Mouse (Mus musculus) lung, embryonic 14.5 days (tissue): ENCODE measurements at regions not wholly inside any gene's neighbourhood (a gene's known extent, or its start where the extent isn't known, plus 50 kb on each side); places are given as distances from the start of the nearest gene placed in this dataset.
A peak's percentile ranks its signal among the peaks of the same experiment; 100 is the strongest.

Source experiments
- ATAC-seq: fragments of 200-750 bp; cut with Nextera tagmentation; 2 replicates; pipeline ENCODE4 v1.8.0; 2017; ENCODE audit warnings: mild to moderate bottlenecking, moderate TSS enrichment, moderate library complexity; ENCODE audit not compliant: insufficient read depth
- DNase-seq: peaks from one replicate; pipeline ENCODE4 v3.0.0-alpha.2; 2015
- H3K27ac ChIP-seq: fragments of 300-500 bp; sonication (generic); 2 replicates; pipeline ENCODE4 v1.5.1; 2014; ENCODE audit warnings: low read depth, mild to moderate bottlenecking, moderate library complexity
- H3K27me3 ChIP-seq: fragments of 300-500 bp; sonication (generic); 2 replicates; pipeline ENCODE4 v1.6.1; 2014; ENCODE audit warnings: low read length, control low read depth; ENCODE audit not compliant: insufficient read depth
- H3K36me3 ChIP-seq: fragments of 300-500 bp; sonication (generic); 2 replicates; pipeline ENCODE4 v1.6.1; 2014; ENCODE audit warnings: control low read depth; ENCODE audit not compliant: insufficient read depth
- H3K4me1 ChIP-seq: fragments of 300-500 bp; sonication (generic); 2 replicates; pipeline ENCODE4 v1.6.1; 2014; ENCODE audit warnings: antibody characterized with exemption, control low read depth; ENCODE audit not compliant: insufficient read depth
- H3K4me2 ChIP-seq: fragments of 300-500 bp; sonication (generic); 2 replicates; pipeline ENCODE4 v1.6.1; 2014; ENCODE audit warnings: mild to moderate bottlenecking
- H3K4me3 ChIP-seq: fragments of 300-500 bp; sonication (generic); 2 replicates; pipeline ENCODE4 v1.5.1; 2014; ENCODE audit warnings: low read depth, low read length
- H3K9ac ChIP-seq: fragments of 300-500 bp; sonication (generic); 2 replicates; pipeline ENCODE4 v1.6.1; 2014
- H3K9me3 ChIP-seq: fragments of 300-500 bp; sonication (generic); 2 replicates; pipeline ENCODE4 v1.6.1; 2016; ENCODE audit warnings: low read depth, low read length, control low read depth
- CTCF ChIP-seq: IDR thresholded peaks from 2 replicates; pipeline ENCODE4 v1.5.1; 2016; ENCODE audit warnings: antibody characterized with exemption, low read depth
- WGBS: fragments of 180-500 bp; shearing (Covaris S2); extraction: QIAGEN DNeasy Blood & Tissue Kit; methylation state at CpG from one replicate; pipeline ENCODE4 v1.1.7; 2014; 5-methylcytosine and 5-hydroxymethylcytosine counted together

DNA sequence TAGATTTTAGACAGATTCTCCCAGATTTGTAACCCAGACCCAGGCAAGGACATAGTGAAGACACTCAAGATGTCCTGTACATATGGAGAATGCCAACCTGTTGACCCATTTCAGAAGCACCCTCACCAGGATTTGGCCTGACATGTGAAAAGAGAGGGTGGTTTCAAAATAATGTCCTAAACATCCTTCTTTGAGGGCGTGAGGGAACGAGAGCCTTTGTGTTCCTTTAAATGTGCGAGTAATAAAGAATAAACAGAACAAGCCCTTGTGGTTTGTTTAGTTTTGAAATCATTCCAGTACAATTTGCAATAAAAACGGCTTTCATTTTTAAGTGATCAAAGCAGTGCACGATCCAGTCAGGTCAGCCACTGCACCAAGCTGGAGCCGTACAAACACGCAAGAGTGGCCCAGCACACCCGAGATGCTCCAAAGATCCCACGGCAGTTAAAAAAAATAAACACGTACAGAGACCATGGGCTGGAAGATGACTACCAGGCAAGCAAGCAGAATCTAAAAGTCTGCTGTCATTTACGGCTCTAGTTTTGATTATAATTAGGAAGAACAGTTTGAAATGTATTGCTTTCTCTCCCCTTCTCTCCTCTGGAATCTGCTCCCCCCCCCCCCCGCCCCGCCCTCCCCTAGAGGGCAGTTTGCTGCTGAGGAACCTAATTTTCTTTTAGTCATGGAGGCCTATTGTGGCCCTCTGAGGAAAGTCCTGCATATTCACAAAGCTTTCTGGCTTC lies 72.4 kb upstream of the Tle4 start:
- no peaks in the 10 kb centered on the region for H3K27me3 ChIP-seq
- DNase-seq (peak; percentile 45), ATAC-seq (peak; percentile 65; the same call in 1 of the 2 replicates)
- no peak overlapping the region for H3K4me3 ChIP-seq
- no peak overlapping the region; the same call in 1 of the 2 replicates for H3K27ac ChIP-seq
- H3K9ac ChIP-seq, result no peak overlapping the region
- peak overlapping the region; percentile 42 for H3K4me2 ChIP-seq
- no peak for TF ChIP-seq CTCF
- 19% methylated on average over 13 of the region's 13 CpGs for WGBS
- no peaks in the 10 kb centered on the region for H3K36me3 ChIP-seq
- H3K9me3 ChIP-seq, result no peaks in the 10 kb centered on the region
- H3K4me1 ChIP-seq, result 0 out of 2 replicates have a peak, but pooled peaks cover 2% of the 10 kb centered on the region

DNA sequence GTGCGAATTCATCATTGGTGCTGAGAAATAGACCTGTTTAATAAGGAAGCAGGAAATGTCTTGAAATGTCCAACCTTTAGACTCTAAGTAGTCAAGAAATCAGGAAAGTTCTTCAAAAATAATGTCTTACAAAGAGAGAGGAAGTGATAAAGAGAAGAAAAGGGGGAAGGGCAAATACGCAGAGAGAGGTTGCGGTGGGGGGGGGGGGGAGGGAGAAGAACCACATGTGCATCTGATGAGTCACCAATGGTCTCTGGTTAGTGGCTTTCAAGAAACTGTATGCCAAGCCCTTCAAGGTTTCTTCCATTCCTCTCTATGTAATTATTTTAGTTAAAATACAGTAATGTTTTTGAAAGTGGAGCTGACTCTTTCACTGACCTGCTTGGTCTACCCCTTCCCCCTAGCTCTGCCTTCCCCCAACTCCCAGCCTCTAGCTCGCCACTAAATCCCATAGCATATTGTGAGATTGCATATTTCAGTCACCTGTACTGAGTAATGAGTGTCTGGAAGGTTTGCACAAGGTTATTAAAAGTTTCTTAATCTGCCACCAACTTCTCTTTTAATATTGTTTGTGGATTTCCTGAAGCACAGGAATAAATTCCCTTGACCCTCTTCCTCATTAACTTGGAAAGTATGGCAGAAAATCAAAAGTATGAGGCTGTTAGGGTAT lies 70.8 kb upstream of the Tle4 start:
- Histone ChIP-seq H3K27ac (no peak overlapping the region), H3K9me3 (no peaks in the 10 kb centered on the region), H3K4me2 (no peak overlapping the region), H3K4me3 (no peak overlapping the region), H3K36me3 (no peaks in the 10 kb centered on the region), H3K27me3 (no peaks in the 10 kb centered on the region), H3K9ac (no peak overlapping the region), H3K4me1 (0 out of 2 replicates have a peak, but pooled peaks cover 2% of the 10 kb centered on the region)
- TF ChIP-seq CTCF, result no peak
- ATAC-seq, result no peak
- DNase-seq, result no peak
- WGBS, result 85% methylated on average over 4 of the region's 4 CpGs

DNA sequence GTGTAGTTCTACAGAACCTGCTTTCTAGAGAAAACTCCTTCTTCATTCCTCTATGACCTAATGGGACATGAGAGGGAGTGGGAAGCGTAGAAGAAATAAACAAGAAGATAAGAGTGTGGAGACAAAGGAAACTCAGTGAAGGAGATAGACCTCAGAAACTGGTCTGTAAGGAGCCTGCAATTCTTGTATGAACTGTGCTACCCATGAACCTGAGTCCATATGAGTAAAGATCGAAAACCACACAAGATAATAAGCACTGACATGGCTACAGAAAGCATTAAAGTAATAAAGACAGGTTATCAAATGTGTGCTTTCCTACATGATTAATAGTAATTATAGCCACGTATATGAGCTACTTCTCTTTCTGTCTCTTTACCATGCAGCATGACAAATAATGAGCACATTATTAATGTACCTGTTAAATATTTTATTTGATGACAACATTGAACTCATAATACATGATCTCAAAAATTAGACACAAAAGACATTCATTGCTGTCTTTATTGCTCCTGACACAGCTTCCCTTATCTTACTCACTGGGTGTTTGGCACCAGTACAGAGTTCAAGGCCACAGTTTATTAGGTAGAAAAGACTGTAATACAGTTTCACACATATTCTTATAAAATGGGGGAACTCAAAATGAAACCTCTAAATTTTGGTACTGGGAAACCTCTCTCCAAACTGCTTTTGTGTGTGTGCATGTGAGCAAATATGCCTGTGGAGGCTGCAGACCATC lies 67.0 kb upstream of the Tle4 start:
- no peak for ATAC-seq
- H3K27ac ChIP-seq, result no peak overlapping the region
- H3K4me1 ChIP-seq, result no peaks in the 10 kb centered on the region

GRCm38 (mm10) chr19:14664096-14664586 lies 66.3 kb upstream of the Tle4 start:
- no peaks in the 10 kb centered on the region for H3K4me1 ChIP-seq
- no peaks in the 10 kb centered on the region for H3K27me3 ChIP-seq
- ATAC-seq (no peak), DNase-seq (no peak)
- H3K4me2 ChIP-seq, result no peak overlapping the region
- H3K4me3 ChIP-seq, result no peak overlapping the region
- TF ChIP-seq CTCF, result no peak
- WGBS, result 50% methylated on average over 2 of the region's 2 CpGs
- H3K9ac ChIP-seq, result no peak overlapping the region
- no peak overlapping the region for H3K27ac ChIP-seq
- no peaks in the 10 kb centered on the region for H3K9me3 ChIP-seq
- H3K36me3 ChIP-seq, result no peaks in the 10 kb centered on the region

More for the DNA sequence above, 67.0 kb upstream of the Tle4 start:
- 77% methylated on average over 3 of the region's 3 CpGs for WGBS
- no peaks in the 10 kb centered on the region for H3K36me3 ChIP-seq
- TF ChIP-seq CTCF, result no peak
- no peak overlapping the region for H3K4me3 ChIP-seq
- H3K27me3 ChIP-seq, result no peaks in the 10 kb centered on the region
- no peak for DNase-seq
- H3K4me2 ChIP-seq, result no peak overlapping the region
- no peaks in the 10 kb centered on the region for H3K9me3 ChIP-seq
- no peak overlapping the region for H3K9ac ChIP-seq

DNA sequence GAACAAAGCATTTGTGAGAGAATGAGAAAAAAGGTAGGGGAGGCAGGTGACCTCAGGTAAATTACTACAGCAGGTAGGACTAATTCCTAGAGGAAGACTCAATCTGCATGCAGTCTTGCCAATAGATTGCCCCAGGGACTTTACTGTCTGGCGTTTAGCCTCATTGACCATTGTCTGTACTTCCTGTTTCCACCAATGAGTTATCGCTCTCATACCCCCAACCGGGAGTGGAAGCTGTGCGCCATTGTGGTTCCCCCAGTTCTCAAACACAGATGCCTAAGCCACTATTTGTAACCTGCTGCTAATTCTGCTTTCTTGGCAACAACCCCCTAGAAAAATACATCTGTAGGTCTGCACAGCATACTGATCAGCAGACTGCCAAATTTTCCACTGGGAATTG lies 65.5 kb upstream of the Tle4 start:
- Histone ChIP-seq H3K27ac (no peak overlapping the region), H3K4me2 (no peak overlapping the region), H3K9me3 (no peaks in the 10 kb centered on the region), H3K4me1 (no peaks in the 10 kb centered on the region), H3K36me3 (no peaks in the 10 kb centered on the region), H3K4me3 (no peak overlapping the region), H3K27me3 (no peaks in the 10 kb centered on the region), H3K9ac (no peak overlapping the region)
- DNase-seq (no peak), ATAC-seq (no peak)
- TF ChIP-seq CTCF, result no peak
- 81% methylated on average over 4 of the region's 4 CpGs for WGBS

DNA sequence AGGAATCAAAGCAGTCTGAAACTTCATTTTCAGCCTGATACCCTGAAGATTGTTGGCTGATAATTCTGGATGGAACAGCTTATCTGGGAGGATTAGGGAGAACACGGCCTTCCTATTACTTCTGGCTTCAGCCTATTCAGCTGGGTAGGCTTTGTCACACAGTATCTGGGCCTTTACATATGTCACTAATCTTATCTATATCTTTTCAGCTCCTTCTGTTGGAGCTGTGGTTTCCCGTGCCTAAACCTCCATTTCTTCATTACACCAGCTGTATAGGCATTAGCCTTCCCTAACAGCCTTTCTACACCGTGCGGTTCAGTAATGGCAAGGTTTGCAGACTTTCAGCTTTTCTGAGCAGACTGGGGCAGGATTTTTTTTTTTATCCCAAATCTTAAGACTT lies 61.9 kb upstream of the Tle4 start:
- H3K27ac ChIP-seq, result no peak overlapping the region
- no peaks in the 10 kb centered on the region for H3K36me3 ChIP-seq
- H3K9ac ChIP-seq, result no peak overlapping the region
- no peaks in the 10 kb centered on the region for H3K9me3 ChIP-seq
- ATAC-seq (no peak), DNase-seq (no peak)
- no peaks in the 10 kb centered on the region for H3K4me1 ChIP-seq
- H3K4me3 ChIP-seq, result no peak overlapping the region
- no peak for TF ChIP-seq CTCF
- 72% methylated on average over 4 of the region's 4 CpGs for WGBS
- no peaks in the 10 kb centered on the region for H3K27me3 ChIP-seq
- H3K4me2 ChIP-seq, result no peak overlapping the region

DNA sequence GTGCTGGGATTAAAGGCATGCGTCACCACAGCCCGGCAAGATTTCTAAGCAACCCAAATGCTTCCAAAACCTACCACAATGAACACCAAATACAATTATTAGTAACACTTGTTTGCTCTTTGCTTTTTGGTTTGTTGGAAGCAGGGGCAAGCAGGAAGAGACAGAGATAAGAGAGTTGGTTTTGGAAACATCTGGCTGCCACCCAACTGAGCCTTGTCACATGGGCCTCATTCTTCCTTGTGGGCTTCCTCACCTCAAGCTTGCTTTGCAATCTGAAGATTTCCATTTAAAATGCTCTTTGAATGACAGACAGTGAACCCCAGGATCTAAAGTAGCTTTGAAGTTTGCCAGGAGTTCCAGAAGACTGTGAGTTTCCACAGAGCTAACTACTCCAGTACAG lies 60.6 kb upstream of the Tle4 start:
- H3K36me3 ChIP-seq, result no peaks in the 10 kb centered on the region
- no peak overlapping the region for H3K27ac ChIP-seq
- DNase-seq (no peak), ATAC-seq (no peak)
- H3K4me3 ChIP-seq, result no peak overlapping the region
- no peaks in the 10 kb centered on the region for H3K4me1 ChIP-seq
- H3K9me3 ChIP-seq, result no peaks in the 10 kb centered on the region
- no peak for TF ChIP-seq CTCF
- WGBS, result 89% methylated on average over 2 of the region's 2 CpGs
- no peak overlapping the region for H3K9ac ChIP-seq
- H3K4me2 ChIP-seq, result no peak overlapping the region
- no peaks in the 10 kb centered on the region for H3K27me3 ChIP-seq
